Mouse (Mus musculus) midbrain, embryonic 14.5 days (tissue): ENCODE results near the gene Zdhhc17. TPM values are rescaled to one million over a fixed set of nuclear protein-coding genes. Genes with fewer than 3 reads are reported as not detected.
A peak's percentile ranks its signal among the peaks of the same experiment; 100 is the strongest.

ENCODE experiments used
- ATAC-seq: fragments of 200-750 bp; cut with Nextera tagmentation; 2 replicates; pipeline ENCODE4 v1.8.0; 2017; ENCODE audit warnings: moderate number of reproducible peaks, moderate library complexity; ENCODE audit not compliant: low FRiP score, low TSS enrichment
- DNase-seq: peaks from one replicate; pipeline ENCODE4 v3.0.0-alpha.2; 2015
- H3K27ac ChIP-seq: fragments of 300-500 bp; sonication (generic); replicated peaks from 2 replicates; pipeline ENCODE4 v1.5.1; 2014; ENCODE audit warnings: mild to moderate bottlenecking, low read depth, low read length, moderate library complexity
- H3K27me3 ChIP-seq: fragments of 300-500 bp; sonication (generic); 2 replicates; pipeline ENCODE4 v1.6.1; 2014; ENCODE audit warnings: low read length, control low read depth, mixed read lengths; ENCODE audit not compliant: control insufficient read depth, insufficient read depth
- H3K36me3 ChIP-seq: fragments of 300-500 bp; sonication (generic); 2 replicates; pipeline ENCODE4 v1.6.1; 2014; ENCODE audit warnings: low read length, control low read depth; ENCODE audit not compliant: control insufficient read depth, insufficient read depth
- H3K4me1 ChIP-seq: fragments of 300-500 bp; sonication (generic); 2 replicates; pipeline ENCODE4 v1.6.1; 2014; ENCODE audit warnings: mild to moderate bottlenecking, antibody characterized with exemption, low read length, control low read depth; ENCODE audit not compliant: control insufficient read depth, insufficient read depth
- H3K4me2 ChIP-seq: fragments of 300-500 bp; sonication (generic); 2 replicates; pipeline ENCODE4 v1.6.1; 2014; ENCODE audit warnings: mild to moderate bottlenecking, low read length, moderate library complexity
- H3K4me3 ChIP-seq: fragments of 300-500 bp; sonication (generic); replicated peaks from 2 replicates; pipeline ENCODE4 v1.5.1; 2014; ENCODE audit warnings: low read depth, low read length
- H3K9ac ChIP-seq: fragments of 300-500 bp; sonication (generic); replicated peaks from 2 replicates; pipeline ENCODE4 v1.6.1; 2014; ENCODE audit warnings: mild to moderate bottlenecking, low read length, moderate library complexity
- H3K9me3 ChIP-seq: fragments of 300-500 bp; sonication (generic); 2 replicates; pipeline ENCODE4 v1.6.1; 2016; ENCODE audit warnings: low read length, control low read depth, mixed read lengths; ENCODE audit not compliant: control insufficient read depth
- WGBS: fragments of 180-500 bp; shearing (Covaris S2); extraction: QIAGEN DNeasy Blood & Tissue Kit; methylation state at CpG from one replicate; pipeline ENCODE4 v1.1.7; 2014; 5-methylcytosine and 5-hydroxymethylcytosine counted together
- polyA plus RNA-seq: library from polyadenylated mRNA; unstranded; fragments of >200 nt; fragmentation: Nextera tagmentation; extraction: Ambion mirVana; gene quantifications from 2 replicates; pipeline ENCODE4 v1.2.1, GENCODE M21; 2014

The Zdhhc17 gene
- polyA plus RNA-seq, 1 experiment from 2014 or later = 69.9 TPM

- no peaks in the 10 kb centered on the region for H3K27me3 ChIP-seq
- H3K36me3 ChIP-seq = no peaks in the 10 kb centered on the region
- ATAC-seq (0 out of 2 replicates have a peak, but pooled peaks have one; percentile 15), DNase-seq (peak; percentile 76)
- no peaks in the 10 kb centered on the region for H3K9me3 ChIP-seq
- H3K9ac ChIP-seq = peak overlapping the region; percentile 99
- H3K4me1 ChIP-seq = peaks cover 21% of the 10 kb centered on the region
- peak overlapping the region; percentile 92 for H3K4me3 ChIP-seq
- WGBS = under 1% methylated on average over 19 of the region's 19 CpGs
- H3K27ac ChIP-seq = peak overlapping the region; percentile 100
- H3K4me2 ChIP-seq = peak overlapping the region; percentile 81
Observed at GRCm38 (mm10) chr10:111010480-111011225, 713 bp upstream of the Zdhhc17 start.

DNA sequence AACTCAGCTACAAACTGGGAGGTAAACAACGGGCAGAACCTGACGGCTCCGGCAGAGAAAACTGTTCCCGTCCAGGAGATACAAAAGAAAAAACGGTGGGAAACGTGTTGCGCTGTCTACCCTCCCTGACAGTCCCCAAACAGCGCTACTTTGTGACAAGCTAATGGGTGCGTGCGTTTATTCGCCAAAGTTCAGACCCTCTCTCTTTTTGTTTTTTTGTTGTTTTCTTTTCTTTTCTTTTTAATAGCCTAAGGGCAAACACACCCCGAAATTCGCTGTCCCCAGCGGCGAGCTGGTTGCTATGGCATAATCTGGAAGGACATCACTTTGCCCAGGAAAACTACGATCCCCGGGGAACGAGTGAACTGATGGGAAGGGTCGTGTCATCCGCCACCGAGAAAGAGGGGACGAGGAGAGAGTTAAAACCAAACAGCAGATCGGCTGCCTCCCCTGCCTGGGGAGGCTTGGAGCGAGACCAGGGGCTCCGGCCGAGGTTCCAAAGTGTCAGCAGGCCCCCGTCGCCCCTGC, 763 bp downstream of the Zdhhc17 start:
- WGBS = under 1% methylated on average over 28 of the region's 28 CpGs
- Histone ChIP-seq H3K9ac (peak overlapping the region; percentile 99), H3K9me3 (no peaks in the 10 kb centered on the region), H3K4me2 (peak overlapping the region; percentile 81), H3K27ac (peak overlapping the region; percentile 100), H3K27me3 (no peaks in the 10 kb centered on the region), H3K4me1 (peaks cover 25% of the 10 kb centered on the region), H3K4me3 (peak overlapping the region; percentile 92), H3K36me3 (no peaks in the 10 kb centered on the region)
- no peak for ATAC-seq
- peak; percentile 74 for DNase-seq

DNA sequence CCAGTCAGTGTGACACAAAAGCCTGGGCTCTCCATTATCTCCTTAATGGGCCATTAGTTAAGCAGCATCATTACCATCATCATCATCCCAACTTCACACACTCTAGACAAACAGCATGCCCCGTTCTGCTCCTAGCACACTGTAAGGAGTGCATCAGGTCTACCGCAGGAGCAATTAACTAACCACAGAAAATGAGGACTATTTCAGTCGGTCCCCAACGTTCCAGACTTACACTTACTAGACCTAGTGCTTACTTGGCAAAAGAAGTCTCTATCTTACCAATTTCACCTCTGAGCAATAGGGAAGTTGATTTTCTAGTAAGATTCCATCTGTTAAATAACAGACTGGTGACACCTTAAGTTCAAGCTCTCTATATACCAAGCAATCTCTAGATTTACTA, 2.3 kb downstream of the Zdhhc17 start:
- 91% methylated on average over 4 of the region's 4 CpGs for WGBS
- H3K4me2 ChIP-seq = peak overlapping the region; percentile 81
- H3K27ac ChIP-seq = no peak overlapping the region
- no peaks in the 10 kb centered on the region for H3K27me3 ChIP-seq
- H3K9ac ChIP-seq = no peak overlapping the region
- H3K36me3 ChIP-seq = no peaks in the 10 kb centered on the region
- no peak for DNase-seq
- H3K4me3 ChIP-seq = no peak overlapping the region
- H3K9me3 ChIP-seq = no peaks in the 10 kb centered on the region
- peaks cover 25% of the 10 kb centered on the region for H3K4me1 ChIP-seq
- ATAC-seq = no peak

DNA sequence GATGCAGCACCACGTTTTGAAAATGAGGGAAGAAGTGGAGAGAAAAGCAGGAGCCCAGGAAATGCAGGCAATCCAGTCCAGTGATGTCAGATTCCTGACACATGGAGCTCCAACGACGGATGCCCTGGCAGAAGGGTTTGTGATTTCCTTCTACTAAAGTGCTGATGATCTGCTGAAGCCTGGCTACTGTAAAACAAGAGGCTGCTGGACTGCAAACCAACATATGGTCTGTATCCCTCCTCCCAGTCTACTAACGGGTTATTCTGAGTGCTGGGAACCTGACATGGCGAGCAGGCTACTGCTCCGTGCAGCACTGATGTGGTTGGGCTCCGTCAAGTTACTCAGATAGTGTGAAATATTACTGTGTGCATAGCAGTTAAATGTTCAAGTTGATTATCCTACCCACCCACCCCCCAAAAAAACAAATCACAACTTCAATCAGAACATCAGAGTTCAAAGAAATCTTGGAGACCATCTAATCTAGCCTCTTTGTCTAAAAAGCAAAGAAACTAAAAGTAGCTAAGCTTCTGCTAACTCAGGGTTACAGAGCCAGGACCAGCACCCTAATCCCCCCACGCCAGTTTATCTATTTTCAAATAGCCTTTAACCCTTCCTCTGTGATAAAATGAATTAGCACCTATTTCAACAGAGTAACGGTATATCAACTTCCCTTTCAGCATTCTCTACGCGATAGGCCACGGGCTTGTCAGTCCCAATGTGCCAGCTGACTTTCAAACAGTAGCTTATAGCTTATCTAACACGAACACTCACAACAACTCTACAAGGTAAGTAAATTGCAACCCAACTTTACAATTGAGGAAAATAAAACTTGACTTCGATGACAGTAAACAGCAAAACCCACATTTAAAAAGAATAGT, 4.1 kb downstream of the Zdhhc17 start:
- Histone ChIP-seq H3K4me1 (peaks cover 25% of the 10 kb centered on the region), H3K27ac (no peak overlapping the region), H3K9ac (no peak overlapping the region; the same call in 1 of the 2 replicates), H3K36me3 (no peaks in the 10 kb centered on the region), H3K4me2 (no peak overlapping the region), H3K9me3 (no peaks in the 10 kb centered on the region), H3K27me3 (no peaks in the 10 kb centered on the region), H3K4me3 (no peak overlapping the region)
- DNase-seq (no peak), ATAC-seq (no peak)
- WGBS = 74% methylated on average over 14 of the region's 14 CpGs

- ATAC-seq (no peak), DNase-seq (no peak)
- 97% methylated on average over 6 of the region's 6 CpGs for WGBS
- Histone ChIP-seq H3K9ac (no peak overlapping the region), H3K27ac (no peak overlapping the region), H3K36me3 (no peaks in the 10 kb centered on the region; the same call in 1 of the 2 replicates), H3K9me3 (no peaks in the 10 kb centered on the region), H3K27me3 (no peaks in the 10 kb centered on the region), H3K4me3 (no peak overlapping the region), H3K4me1 (peaks cover 25% of the 10 kb centered on the region), H3K4me2 (no peak overlapping the region)
Observed at GRCm38 (mm10) chr10:111004220-111004619, 5.7 kb downstream of the Zdhhc17 start.

DNA sequence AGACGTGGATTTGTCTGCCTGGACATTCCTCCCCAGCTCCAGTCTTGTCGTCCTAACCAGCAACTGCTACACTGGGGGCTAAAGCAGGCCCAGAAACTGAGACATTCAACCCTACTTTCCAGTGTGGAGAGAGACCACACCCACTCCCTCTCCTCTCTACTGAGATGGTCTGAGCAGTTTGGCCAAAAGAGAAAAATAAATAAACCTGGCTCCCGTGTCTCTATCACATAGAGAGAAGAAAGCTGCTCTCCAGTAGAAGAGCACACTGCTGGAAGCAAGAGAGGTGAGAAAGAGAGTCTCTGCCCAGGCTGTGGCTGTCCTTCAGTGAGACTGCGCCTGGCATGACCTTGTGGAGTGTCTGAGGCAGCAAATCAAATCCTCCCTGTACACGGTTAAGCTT, 10.7 kb downstream of the Zdhhc17 start:
- Histone ChIP-seq H3K27me3 (no peaks in the 10 kb centered on the region), H3K9ac (no peak overlapping the region), H3K36me3 (no peaks in the 10 kb centered on the region; the same call in 1 of the 2 replicates), H3K4me3 (no peak overlapping the region), H3K4me1 (no peaks in the 10 kb centered on the region), H3K9me3 (no peaks in the 10 kb centered on the region), H3K27ac (no peak overlapping the region), H3K4me2 (no peak overlapping the region)
- WGBS = 84% methylated on average over 5 of the region's 5 CpGs
- DNase-seq (no peak), ATAC-seq (no peak)

DNA sequence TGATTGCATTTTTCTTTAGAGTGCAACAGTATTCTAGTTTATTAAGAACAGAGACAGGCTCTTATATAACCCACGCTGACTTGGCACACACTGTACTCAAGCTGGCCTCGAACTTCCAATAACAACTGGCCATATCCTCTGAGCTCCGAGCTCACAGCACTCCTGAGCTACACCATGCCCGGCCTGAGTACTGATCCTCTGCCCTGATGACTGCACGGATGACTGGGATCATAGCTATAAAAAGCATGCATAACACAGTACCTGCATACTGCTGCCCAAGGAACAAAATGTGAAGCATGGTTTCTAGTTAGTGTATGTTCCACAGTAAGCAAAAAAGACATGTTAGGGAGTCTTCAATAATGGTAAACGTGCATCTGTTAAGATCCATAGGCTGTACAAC, 12.8 kb downstream of the Zdhhc17 start:
- Histone ChIP-seq H3K27ac (no peak overlapping the region), H3K36me3 (no peaks in the 10 kb centered on the region; the same call in 1 of the 2 replicates), H3K4me2 (no peak overlapping the region), H3K4me3 (no peak overlapping the region), H3K9ac (no peak overlapping the region), H3K4me1 (peaks cover 3% of the 10 kb centered on the region), H3K9me3 (no peaks in the 10 kb centered on the region), H3K27me3 (no peaks in the 10 kb centered on the region)
- no peak for ATAC-seq
- no peak for DNase-seq
- 93% methylated on average over 6 of the region's 6 CpGs for WGBS

DNA sequence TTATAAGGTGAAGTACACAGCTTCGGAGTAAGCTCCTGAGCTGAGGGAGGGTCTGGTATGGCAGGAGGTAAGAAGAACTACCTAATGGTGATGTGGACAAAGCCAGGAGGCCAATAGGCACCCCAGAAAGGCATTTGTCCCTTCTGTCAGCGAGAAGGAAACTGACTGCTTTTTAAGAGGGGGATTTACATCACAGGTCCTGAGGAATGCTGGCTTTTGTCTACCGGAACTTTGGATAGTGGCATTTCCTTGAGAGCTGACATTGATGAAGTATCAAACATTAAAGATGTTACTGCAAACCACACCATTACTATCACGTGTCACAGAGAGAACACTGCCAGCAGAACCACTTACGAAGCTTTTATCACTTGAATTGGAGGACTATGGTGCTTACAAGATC, 15.2 kb downstream of the Zdhhc17 start:
- no peaks in the 10 kb centered on the region; the same call in 1 of the 2 replicates for H3K36me3 ChIP-seq

More for the DNA sequence above, 15.2 kb downstream of the Zdhhc17 start:
- Histone ChIP-seq H3K9me3 (no peaks in the 10 kb centered on the region), H3K27me3 (no peaks in the 10 kb centered on the region), H3K27ac (no peak overlapping the region), H3K4me3 (no peak overlapping the region), H3K4me1 (peaks cover 11% of the 10 kb centered on the region), H3K9ac (no peak overlapping the region), H3K4me2 (no peak overlapping the region)
- WGBS = 68% methylated on average over 5 of the region's 5 CpGs
- DNase-seq = no peak
- ATAC-seq = no peak
